Mouse (Mus musculus): ENCODE results near the gene Afg1l. TPM values are rescaled to one million over a fixed set of nuclear protein-coding genes. Genes with fewer than 3 reads are reported as not detected.

Afg1l gene
- polyA plus RNA-seq, 1 experiment from 2014 or later: 9.4 TPM

DNA sequence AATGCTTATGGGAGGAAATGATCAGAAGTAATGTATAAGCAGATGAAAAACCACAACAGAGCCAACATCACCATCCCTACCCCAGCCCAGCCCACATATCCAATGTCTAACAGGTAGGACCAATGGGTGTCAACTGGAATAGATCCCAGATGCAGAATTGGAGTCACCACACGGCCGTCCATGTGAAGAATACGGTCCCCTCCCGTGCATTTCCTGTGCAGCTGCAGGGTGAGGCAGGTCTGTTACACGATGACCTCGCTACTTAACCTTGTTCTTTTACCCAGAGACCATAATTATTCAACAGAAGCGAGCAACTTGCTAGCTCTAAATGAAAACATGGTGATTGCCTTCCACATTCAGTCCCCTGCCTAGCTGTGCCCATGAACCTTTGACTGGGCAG lies 178.4 kb downstream of the Afg1l start:
- H3K4me1 ChIP-seq (replicated peaks; ENCODE audit: control insufficient read depth, insufficient read depth, low read length): no peaks in the 10 kb centered on the region
- no peak for ATAC-seq
- 45% methylated on average over 7 of the region's 7 CpGs for WGBS

DNA sequence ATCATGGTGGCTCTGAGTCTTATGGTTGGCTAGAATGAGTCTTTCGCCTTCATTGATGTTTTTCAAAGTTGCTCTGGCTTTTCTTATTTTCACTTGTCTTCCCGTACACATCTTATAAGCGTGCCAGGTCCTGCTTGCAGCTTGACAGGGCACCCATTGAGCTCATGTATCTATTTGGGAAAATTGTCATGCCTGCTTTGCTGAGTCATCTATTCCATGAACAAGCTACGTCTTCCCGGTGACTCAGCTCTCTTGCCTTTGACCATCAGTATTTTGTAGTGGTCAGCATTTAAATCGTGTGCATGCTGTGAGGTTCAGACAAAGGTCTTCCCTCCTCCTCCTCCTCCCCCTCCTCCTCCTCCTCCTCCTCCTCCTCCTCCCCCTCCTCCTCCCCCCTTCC lies 178.9 kb downstream of the Afg1l start:
- no peak overlapping the region for H3K4me2 ChIP-seq (replicated peaks; ENCODE audit: low read depth)
- no peaks in the 10 kb centered on the region for H3K9me3 ChIP-seq (ENCODE audit: control insufficient read depth)
- no peaks in the 10 kb centered on the region for H3K4me1 ChIP-seq (replicated peaks; ENCODE audit: control insufficient read depth, insufficient read depth, low read length)
- TF ChIP-seq CTCF (IDR thresholded peaks at IDR 0.05; ENCODE audit: low read depth): no peak
- H3K4me3 ChIP-seq (ENCODE audit: low read depth, low read length): no peak overlapping the region
- no peak for ATAC-seq
- 77% methylated on average over 6 of the region's 6 CpGs for WGBS
- no peaks in the 10 kb centered on the region for H3K36me3 ChIP-seq (ENCODE audit: control insufficient read depth, insufficient read depth)
- no peak overlapping the region for H3K27ac ChIP-seq (ENCODE audit: low read depth, low read length)
- H3K27me3 ChIP-seq (replicated peaks; ENCODE audit: control insufficient read depth, insufficient read depth, low read length): no peaks in the 10 kb centered on the region
- H3K9ac ChIP-seq (ENCODE audit: low read depth, low read length): no peak overlapping the region

More for the DNA sequence above, 178.4 kb downstream of the Afg1l start:
- Histone ChIP-seq H3K27me3 (replicated peaks; ENCODE audit: control insufficient read depth, insufficient read depth, low read length) (no peaks in the 10 kb centered on the region), H3K27ac (ENCODE audit: low read depth, low read length) (no peak overlapping the region), H3K9me3 (ENCODE audit: control insufficient read depth) (no peaks in the 10 kb centered on the region), H3K36me3 (ENCODE audit: control insufficient read depth, insufficient read depth) (no peaks in the 10 kb centered on the region), H3K4me2 (replicated peaks; ENCODE audit: low read depth) (no peak overlapping the region), H3K4me3 (ENCODE audit: low read depth, low read length) (no peak overlapping the region), H3K9ac (ENCODE audit: low read depth, low read length) (no peak overlapping the region)
- no peak for TF ChIP-seq CTCF (IDR thresholded peaks at IDR 0.05; ENCODE audit: low read depth)

- ATAC-seq: no peak
- TF ChIP-seq CTCF (IDR thresholded peaks at IDR 0.05; ENCODE audit: low read depth): peak; percentile 64
- 95% methylated on average over 1 of the region's 1 CpGs for WGBS
- Histone ChIP-seq H3K27me3 (replicated peaks; ENCODE audit: control insufficient read depth, insufficient read depth, low read length) (no peaks in the 10 kb centered on the region), H3K4me1 (replicated peaks; ENCODE audit: control insufficient read depth, insufficient read depth, low read length) (no peaks in the 10 kb centered on the region), H3K27ac (ENCODE audit: low read depth, low read length) (no peak overlapping the region), H3K36me3 (ENCODE audit: control insufficient read depth, insufficient read depth) (no peaks in the 10 kb centered on the region), H3K9ac (ENCODE audit: low read depth, low read length) (no peak overlapping the region), H3K9me3 (ENCODE audit: control insufficient read depth) (no peaks in the 10 kb centered on the region), H3K4me2 (replicated peaks; ENCODE audit: low read depth) (no peak overlapping the region), H3K4me3 (ENCODE audit: low read depth, low read length) (no peak overlapping the region)
Observed at GRCm38 (mm10) chr10:42297954-42298353, 180.4 kb downstream of the Afg1l start.

- Histone ChIP-seq H3K36me3 (ENCODE audit: control insufficient read depth, insufficient read depth) (no peaks in the 10 kb centered on the region), H3K4me3 (ENCODE audit: low read depth, low read length) (no peak overlapping the region), H3K27ac (ENCODE audit: low read depth, low read length) (no peak overlapping the region), H3K9ac (ENCODE audit: low read depth, low read length) (no peak overlapping the region), H3K4me2 (replicated peaks; ENCODE audit: low read depth) (no peak overlapping the region), H3K9me3 (ENCODE audit: control insufficient read depth) (no peaks in the 10 kb centered on the region), H3K27me3 (replicated peaks; ENCODE audit: control insufficient read depth, insufficient read depth, low read length) (no peaks in the 10 kb centered on the region), H3K4me1 (replicated peaks; ENCODE audit: control insufficient read depth, insufficient read depth, low read length) (no peaks in the 10 kb centered on the region)
- WGBS: 76% methylated on average over 2 of the region's 2 CpGs
- ATAC-seq: no peak
- peak; percentile 47 for TF ChIP-seq CTCF (IDR thresholded peaks at IDR 0.05; ENCODE audit: low read depth)
Observed at GRCm38 (mm10) chr10:42297109-42297508, 181.3 kb downstream of the Afg1l start.

DNA sequence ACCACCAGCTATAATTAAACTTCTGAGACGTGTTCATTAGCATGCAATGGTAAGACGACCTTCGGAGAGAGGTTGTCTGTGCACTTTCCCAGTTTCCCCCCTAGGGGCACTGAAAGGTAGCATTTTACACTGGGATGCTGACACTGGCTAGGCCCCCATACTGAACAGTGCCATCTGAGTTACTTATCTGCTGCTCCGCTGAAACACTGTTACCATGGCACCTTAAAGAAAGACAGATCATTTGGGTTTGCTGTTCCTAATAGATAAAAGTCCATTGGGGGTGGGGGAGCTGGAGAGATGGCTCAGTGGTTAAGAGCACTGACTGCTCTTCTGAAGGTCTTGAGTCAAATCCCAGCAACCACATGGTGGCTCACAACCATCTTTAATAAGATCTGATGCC lies 181.8 kb downstream of the Afg1l start:
- Histone ChIP-seq H3K9ac (ENCODE audit: low read depth, low read length) (no peak overlapping the region), H3K9me3 (ENCODE audit: control insufficient read depth) (no peaks in the 10 kb centered on the region), H3K27me3 (replicated peaks; ENCODE audit: control insufficient read depth, insufficient read depth, low read length) (no peaks in the 10 kb centered on the region), H3K4me3 (ENCODE audit: low read depth, low read length) (no peak overlapping the region), H3K4me1 (replicated peaks; ENCODE audit: control insufficient read depth, insufficient read depth, low read length) (no peaks in the 10 kb centered on the region), H3K4me2 (replicated peaks; ENCODE audit: low read depth) (no peak overlapping the region), H3K27ac (ENCODE audit: low read depth, low read length) (no peak overlapping the region), H3K36me3 (ENCODE audit: control insufficient read depth, insufficient read depth) (no peaks in the 10 kb centered on the region)
- no peak for TF ChIP-seq CTCF (IDR thresholded peaks at IDR 0.05; ENCODE audit: low read depth)
- no peak for ATAC-seq
- WGBS: 61% methylated on average over 4 of the region's 4 CpGs

DNA sequence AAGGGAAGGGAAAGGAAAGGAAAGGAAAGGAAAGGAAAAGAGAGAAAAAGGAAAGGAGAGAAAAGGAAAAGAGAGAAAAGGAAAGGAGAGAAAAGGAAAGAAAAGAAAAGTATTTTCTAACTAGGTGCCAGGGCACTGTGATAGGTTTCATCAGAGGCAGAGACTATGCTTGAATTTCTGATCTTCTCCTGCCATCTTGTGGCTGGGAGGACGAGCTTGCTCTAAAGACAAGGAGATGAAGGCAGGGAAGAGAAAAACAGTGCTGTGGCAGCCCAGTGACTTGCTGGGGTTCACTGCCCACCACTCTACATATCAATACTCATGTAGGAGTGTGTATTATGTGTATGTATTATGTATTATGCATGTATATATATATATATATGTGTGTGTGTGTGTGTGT lies 183.3 kb downstream of the Afg1l start:
- ATAC-seq: no peak
- no peak overlapping the region for H3K4me3 ChIP-seq (ENCODE audit: low read depth, low read length)
- no peaks in the 10 kb centered on the region for H3K27me3 ChIP-seq (replicated peaks; ENCODE audit: control insufficient read depth, insufficient read depth, low read length)
- H3K4me2 ChIP-seq (replicated peaks; ENCODE audit: low read depth): no peak overlapping the region
- H3K27ac ChIP-seq (ENCODE audit: low read depth, low read length): no peak overlapping the region
- no peaks in the 10 kb centered on the region for H3K36me3 ChIP-seq (ENCODE audit: control insufficient read depth, insufficient read depth)
- no peaks in the 10 kb centered on the region for H3K9me3 ChIP-seq (ENCODE audit: control insufficient read depth)
- TF ChIP-seq CTCF (IDR thresholded peaks at IDR 0.05; ENCODE audit: low read depth): peak; percentile 83
- H3K4me1 ChIP-seq (replicated peaks; ENCODE audit: control insufficient read depth, insufficient read depth, low read length): no peaks in the 10 kb centered on the region
- no peak overlapping the region for H3K9ac ChIP-seq (ENCODE audit: low read depth, low read length)
- 3% methylated on average over 1 of the region's 1 CpGs for WGBS

- WGBS: 54% methylated on average over 2 of the region's 2 CpGs
- Histone ChIP-seq H3K9ac (ENCODE audit: low read depth, low read length) (no peak overlapping the region), H3K9me3 (ENCODE audit: control insufficient read depth) (no peaks in the 10 kb centered on the region), H3K27ac (ENCODE audit: low read depth, low read length) (no peak overlapping the region), H3K4me2 (replicated peaks; ENCODE audit: low read depth) (no peak overlapping the region), H3K4me3 (ENCODE audit: low read depth, low read length) (no peak overlapping the region), H3K36me3 (ENCODE audit: control insufficient read depth, insufficient read depth) (no peaks in the 10 kb centered on the region), H3K4me1 (replicated peaks; ENCODE audit: control insufficient read depth, insufficient read depth, low read length) (no peaks in the 10 kb centered on the region), H3K27me3 (replicated peaks; ENCODE audit: control insufficient read depth, insufficient read depth, low read length) (no peaks in the 10 kb centered on the region)
- no peak for ATAC-seq
- no peak for TF ChIP-seq CTCF (IDR thresholded peaks at IDR 0.05; ENCODE audit: low read depth)
Observed at GRCm38 (mm10) chr10:42294392-42294791, 184.0 kb downstream of the Afg1l start.
